Mouse (Mus musculus): ENCODE measurements at regions not wholly inside any gene's neighbourhood (a gene's known extent, or its start where the extent isn't known, plus 50 kb on each side); places are given as distances from the start of the nearest gene placed in this dataset.

GRCm38 (mm10) chr12:39695322-39695721, 342.5 kb downstream of the Arl4a start:
- H3K27me3 ChIP-seq (ENCODE audit: control insufficient read depth, insufficient read depth, low read length) = no peaks in the 10 kb centered on the region
- H3K4me1 ChIP-seq (ENCODE audit: control insufficient read depth, insufficient read depth, low read length) = no peaks in the 10 kb centered on the region
- no peaks in the 10 kb centered on the region for H3K36me3 ChIP-seq (ENCODE audit: control insufficient read depth, insufficient read depth, low read length)
- intact Hi-C loops (cut with DNase I) = no loop called here
- H3K27ac ChIP-seq = no peak overlapping the region
- no peak overlapping the region for H3K9ac ChIP-seq (ENCODE audit: low read depth, low read length)
- H3K79me2 ChIP-seq (replicated peaks; ENCODE audit: control insufficient read depth, insufficient read depth, low read length) = no peaks in the 10 kb centered on the region
- no peak overlapping the region for H3K4me3 ChIP-seq
- no peak for TF ChIP-seq EP300 (IDR thresholded peaks at IDR 0.05; ENCODE audit: insufficient read depth, low read depth, low read length)
- TF ChIP-seq POLR2A (IDR thresholded peaks at IDR 0.05; ENCODE audit: insufficient read depth, low read depth, low read length) = no peak
- no peak for TF ChIP-seq CTCF (IDR thresholded peaks at IDR 0.05)
- WGBS = 28% methylated on average over 1 of the region's 1 CpGs
- no peak for DNase-seq

GRCm38 (mm10) chr12:39692043-39692442, 345.8 kb downstream of the Arl4a start:
- TF ChIP-seq EP300 (IDR thresholded peaks at IDR 0.05; ENCODE audit: insufficient read depth, low read depth, low read length) = no peak
- TF ChIP-seq CTCF (IDR thresholded peaks at IDR 0.05) = no peak
- TF ChIP-seq POLR2A (IDR thresholded peaks at IDR 0.05; ENCODE audit: insufficient read depth, low read depth, low read length) = no peak
- no peaks in the 10 kb centered on the region for H3K36me3 ChIP-seq (ENCODE audit: control insufficient read depth, insufficient read depth, low read length)
- no peak for DNase-seq
- 87% methylated on average over 2 of the region's 2 CpGs for WGBS
- no peak overlapping the region for H3K27ac ChIP-seq
- H3K4me3 ChIP-seq = no peak overlapping the region
- no peaks in the 10 kb centered on the region for H3K4me1 ChIP-seq (ENCODE audit: control insufficient read depth, insufficient read depth, low read length)
- H3K27me3 ChIP-seq (ENCODE audit: control insufficient read depth, insufficient read depth, low read length) = no peaks in the 10 kb centered on the region
- intact Hi-C loops (cut with DNase I) = no loop called here
- H3K79me2 ChIP-seq (replicated peaks; ENCODE audit: control insufficient read depth, insufficient read depth, low read length) = no peaks in the 10 kb centered on the region
- no peak overlapping the region for H3K9ac ChIP-seq (ENCODE audit: low read depth, low read length)

GRCm38 (mm10) chr12:39685399-39685798, 352.4 kb downstream of the Arl4a start:
- Histone ChIP-seq H3K27ac (no peak overlapping the region), H3K36me3 (ENCODE audit: control insufficient read depth, insufficient read depth, low read length) (no peaks in the 10 kb centered on the region), H3K4me1 (ENCODE audit: control insufficient read depth, insufficient read depth, low read length) (no peaks in the 10 kb centered on the region), H3K27me3 (ENCODE audit: control insufficient read depth, insufficient read depth, low read length) (no peaks in the 10 kb centered on the region), H3K4me3 (no peak overlapping the region), H3K9ac (ENCODE audit: low read depth, low read length) (no peak overlapping the region), H3K79me2 (replicated peaks; ENCODE audit: control insufficient read depth, insufficient read depth, low read length) (no peaks in the 10 kb centered on the region)
- intact Hi-C loops (cut with DNase I) = no loop called here
- TF ChIP-seq POLR2A (IDR thresholded peaks at IDR 0.05; ENCODE audit: insufficient read depth, low read depth, low read length) (no peak), CTCF (IDR thresholded peaks at IDR 0.05) (no peak), EP300 (IDR thresholded peaks at IDR 0.05; ENCODE audit: insufficient read depth, low read depth, low read length) (no peak)
- DNase-seq = no peak

- no peak overlapping the region for H3K4me3 ChIP-seq
- WGBS = 75% methylated on average over 1 of the region's 1 CpGs
- no peaks in the 10 kb centered on the region for H3K79me2 ChIP-seq (replicated peaks; ENCODE audit: control insufficient read depth, insufficient read depth, low read length)
- H3K27ac ChIP-seq = no peak overlapping the region
- H3K27me3 ChIP-seq (ENCODE audit: control insufficient read depth, insufficient read depth, low read length) = no peaks in the 10 kb centered on the region
- intact Hi-C loops (cut with DNase I) = no loop called here
- no peak overlapping the region for H3K9ac ChIP-seq (ENCODE audit: low read depth, low read length)
- no peak for DNase-seq
- no peaks in the 10 kb centered on the region for H3K4me1 ChIP-seq (ENCODE audit: control insufficient read depth, insufficient read depth, low read length)
- TF ChIP-seq POLR2A (IDR thresholded peaks at IDR 0.05; ENCODE audit: insufficient read depth, low read depth, low read length) = no peak
- no peak for TF ChIP-seq CTCF (IDR thresholded peaks at IDR 0.05)
- no peak for TF ChIP-seq EP300 (IDR thresholded peaks at IDR 0.05; ENCODE audit: insufficient read depth, low read depth, low read length)
- no peaks in the 10 kb centered on the region for H3K36me3 ChIP-seq (ENCODE audit: control insufficient read depth, insufficient read depth, low read length)
Measured at GRCm38 (mm10) chr12:39682121-39682520, 355.7 kb downstream of the Arl4a start.

GRCm38 (mm10) chr12:39675608-39676007, 362.2 kb downstream of the Arl4a start:
- DNase-seq = no peak
- Histone ChIP-seq H3K27me3 (ENCODE audit: control insufficient read depth, insufficient read depth, low read length) (no peaks in the 10 kb centered on the region), H3K27ac (no peak overlapping the region), H3K79me2 (replicated peaks; ENCODE audit: control insufficient read depth, insufficient read depth, low read length) (no peaks in the 10 kb centered on the region), H3K9ac (ENCODE audit: low read depth, low read length) (no peak overlapping the region), H3K4me1 (ENCODE audit: control insufficient read depth, insufficient read depth, low read length) (no peaks in the 10 kb centered on the region), H3K4me3 (no peak overlapping the region), H3K36me3 (ENCODE audit: control insufficient read depth, insufficient read depth, low read length) (no peaks in the 10 kb centered on the region)
- no peak for TF ChIP-seq CTCF (IDR thresholded peaks at IDR 0.05)
- TF ChIP-seq POLR2A (IDR thresholded peaks at IDR 0.05; ENCODE audit: insufficient read depth, low read depth, low read length) = no peak
- no peak for TF ChIP-seq EP300 (IDR thresholded peaks at IDR 0.05; ENCODE audit: insufficient read depth, low read depth, low read length)
- intact Hi-C loops (cut with DNase I) = no loop called here
- 81% methylated on average over 2 of the region's 2 CpGs for WGBS

GRCm38 (mm10) chr12:39667701-39668100, 370.1 kb downstream of the Arl4a start:
- no peaks in the 10 kb centered on the region for H3K79me2 ChIP-seq (replicated peaks; ENCODE audit: control insufficient read depth, insufficient read depth, low read length)
- H3K27me3 ChIP-seq (ENCODE audit: control insufficient read depth, insufficient read depth, low read length) = no peaks in the 10 kb centered on the region
- intact Hi-C loops (cut with DNase I) = no loop called here
- no peak overlapping the region for H3K9ac ChIP-seq (ENCODE audit: low read depth, low read length)
- WGBS = 76% methylated on average over 2 of the region's 2 CpGs
- no peak overlapping the region for H3K4me3 ChIP-seq
- H3K36me3 ChIP-seq (ENCODE audit: control insufficient read depth, insufficient read depth, low read length) = no peaks in the 10 kb centered on the region
- no peaks in the 10 kb centered on the region for H3K4me1 ChIP-seq (ENCODE audit: control insufficient read depth, insufficient read depth, low read length)
- DNase-seq = no peak
- no peak overlapping the region for H3K27ac ChIP-seq
- TF ChIP-seq POLR2A (IDR thresholded peaks at IDR 0.05; ENCODE audit: insufficient read depth, low read depth, low read length) (no peak), EP300 (IDR thresholded peaks at IDR 0.05; ENCODE audit: insufficient read depth, low read depth, low read length) (no peak), CTCF (IDR thresholded peaks at IDR 0.05) (no peak)
